Mouse (Mus musculus): ENCODE results near the gene Cidec.

DNA sequence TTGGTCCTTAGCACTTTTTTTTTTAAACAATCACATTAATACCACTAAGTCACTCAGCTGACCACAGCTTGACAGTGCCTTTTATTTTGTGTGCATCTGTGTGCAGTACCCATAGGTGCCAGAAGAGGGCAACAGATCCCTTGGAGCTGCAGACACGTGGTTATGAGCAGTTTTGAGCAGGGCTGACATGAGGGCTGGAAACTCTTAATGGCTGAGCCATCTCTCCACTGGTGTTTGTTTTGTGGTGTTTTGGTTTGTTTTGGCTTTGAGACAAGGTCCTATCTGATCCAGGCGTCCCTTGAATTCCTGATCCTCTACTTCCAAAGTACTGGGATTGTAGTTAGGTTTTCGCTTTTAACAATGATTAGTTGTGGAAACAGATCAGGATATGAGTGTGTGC, 8.2 kb downstream of the Cidec start:
- TF ChIP-seq GATA1 (IDR thresholded peaks at IDR 0.05; ENCODE audit: low read length) (no peak), TAL1 (IDR thresholded peaks at IDR 0.05; ENCODE audit: low read length) (no peak)

Data from erythroblast, embryonic 14.5 days (primary cell).